Mouse (Mus musculus) midbrain, embryonic 10.5 days (tissue): ENCODE results near the gene Gm10188. TPM values are rescaled to one million over a fixed set of nuclear protein-coding genes. Genes with fewer than 3 reads are reported as not detected.

Experiments
- DNase-seq: peaks from one replicate; pipeline ENCODE4 v3.0.0-alpha.2; 2017; ENCODE audit warnings: low spot score
- H3K27ac ChIP-seq: fragments of 300-500 bp; sonication (generic); replicated peaks from 2 replicates; pipeline ENCODE4 v1.5.1; 2016; ENCODE audit warnings: mild to moderate bottlenecking
- H3K27me3 ChIP-seq: fragments of 300-500 bp; sonication (generic); 2 replicates; pipeline ENCODE4 v1.6.1; 2016; ENCODE audit warnings: low read depth, mild to moderate bottlenecking; ENCODE audit not compliant: poor library complexity, severe bottlenecking
- H3K36me3 ChIP-seq: fragments of 300-500 bp; sonication (generic); 2 replicates; pipeline ENCODE4 v1.6.1; 2016; ENCODE audit warnings: mild to moderate bottlenecking, moderate library complexity
- H3K4me1 ChIP-seq: fragments of 300-500 bp; sonication (generic); 2 replicates; pipeline ENCODE4 v1.6.1; 2016
- H3K4me3 ChIP-seq: fragments of 300-500 bp; sonication (generic); 2 replicates; pipeline ENCODE4 v1.5.1; 2016; ENCODE audit warnings: mild to moderate bottlenecking, moderate library complexity
- H3K9me3 ChIP-seq: fragments of 300-500 bp; sonication (generic); replicated peaks from 2 replicates; pipeline ENCODE4 v1.6.1; 2016; ENCODE audit warnings: mild to moderate bottlenecking
- WGBS: fragments of 180-500 bp; shearing (Covaris S2); methylation state at CpG from one replicate; pipeline ENCODE4 v1.1.7; 2016; 5-methylcytosine and 5-hydroxymethylcytosine counted together
- polyA plus RNA-seq: library from polyadenylated mRNA; unstranded; fragments of >200 nt; fragmentation: Nextera tagmentation; extraction: Ambion mirVana; gene quantifications from 2 replicates; pipeline ENCODE4 v1.2.1, GENCODE M21; 2016

Gene Gm10188
- 0.23 and 0.46 TPM in 2 replicates for polyA plus RNA-seq

DNA sequence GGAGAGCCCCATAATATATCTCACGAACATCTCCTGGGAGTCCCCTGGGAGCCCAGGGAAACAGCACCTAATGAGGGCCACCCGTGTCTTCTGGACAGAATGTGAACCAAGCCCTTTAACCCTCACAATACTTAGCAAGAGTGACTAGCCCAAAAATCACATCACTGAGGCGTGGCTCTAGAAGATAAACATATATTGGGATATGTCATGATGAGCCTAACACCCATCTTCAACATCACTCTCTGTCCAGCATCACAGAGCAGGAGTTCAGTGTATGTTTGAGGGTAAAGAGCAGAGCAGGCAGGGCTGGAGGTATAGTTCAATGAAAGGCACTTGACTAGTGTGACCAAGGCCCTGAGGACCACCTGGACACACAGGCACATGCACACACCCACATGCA lies at the start of gene Gm10188:
Gene Gm10188 (minus strand): TSS at position 101 of the 400 bp plus-strand sequence.
- Histone ChIP-seq H3K4me3 (no peak within 1 kb of the TSS), H3K27ac (no peak within 1 kb of the TSS), H3K9me3 (no peaks in the 10 kb centered on the region), H3K27me3 (peaks cover 36% of the 10 kb centered on the region), H3K4me1 (peaks cover 7% of the 10 kb centered on the region), H3K36me3 (no peaks in the 10 kb centered on the region)
- 89% methylated on average over 3 of the region's 3 CpGs for WGBS
- DNase-seq = no peak

DNA sequence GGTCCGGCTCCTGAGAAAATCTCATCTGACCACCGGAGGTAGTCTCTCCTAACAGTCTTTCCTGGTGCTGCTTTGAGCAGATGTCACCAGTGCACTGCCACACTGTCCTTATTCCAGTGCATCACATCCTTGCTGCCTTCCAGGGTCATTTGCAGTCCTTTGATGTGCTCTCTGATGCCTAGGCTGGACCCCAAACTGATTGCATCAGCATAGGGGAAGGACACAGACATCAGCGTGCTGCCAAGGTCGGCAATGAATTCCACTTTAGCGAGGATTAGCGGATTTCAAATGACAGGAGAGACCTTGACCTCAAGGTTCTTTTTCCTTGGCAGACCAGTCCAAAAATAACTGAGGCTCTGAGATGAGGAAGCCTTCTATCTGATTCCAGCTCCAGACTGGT lies 47.6 kb upstream of the Gm10188 start:
- H3K27me3 ChIP-seq = peaks cover 7% of the 10 kb centered on the region
- H3K4me3 ChIP-seq = no peak overlapping the region
- 85% methylated on average over 6 of the region's 6 CpGs for WGBS
- H3K9me3 ChIP-seq = no peaks in the 10 kb centered on the region
- no peak for DNase-seq
- peaks cover 22% of the 10 kb centered on the region for H3K4me1 ChIP-seq
- H3K27ac ChIP-seq = 0 out of 2 replicates have a peak overlapping the region, but pooled peaks have one; percentile 9
- no peaks in the 10 kb centered on the region for H3K36me3 ChIP-seq

DNA sequence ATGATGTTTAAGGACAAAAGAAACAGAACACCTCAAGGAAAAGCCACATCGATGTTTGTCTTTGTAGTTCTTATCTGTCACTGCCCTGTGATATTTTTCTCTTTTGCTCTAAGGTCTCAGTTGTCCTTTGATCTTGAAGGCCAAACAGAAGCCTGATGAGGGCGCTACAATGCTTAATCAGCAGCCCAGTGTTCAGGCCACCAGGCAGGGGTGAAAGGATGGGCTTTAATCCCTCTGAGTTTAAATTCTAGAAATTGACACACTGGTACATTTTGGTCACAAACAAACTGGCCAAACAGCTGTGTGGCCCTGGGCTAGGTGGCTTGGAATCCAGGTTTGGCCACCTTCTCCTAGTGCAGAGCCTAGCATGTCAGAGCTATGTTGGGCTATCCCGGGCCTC lies 47.1 kb upstream of the Gm10188 start:
- 76% methylated on average over 3 of the region's 3 CpGs for WGBS
- no peak overlapping the region for H3K4me3 ChIP-seq

DNA sequence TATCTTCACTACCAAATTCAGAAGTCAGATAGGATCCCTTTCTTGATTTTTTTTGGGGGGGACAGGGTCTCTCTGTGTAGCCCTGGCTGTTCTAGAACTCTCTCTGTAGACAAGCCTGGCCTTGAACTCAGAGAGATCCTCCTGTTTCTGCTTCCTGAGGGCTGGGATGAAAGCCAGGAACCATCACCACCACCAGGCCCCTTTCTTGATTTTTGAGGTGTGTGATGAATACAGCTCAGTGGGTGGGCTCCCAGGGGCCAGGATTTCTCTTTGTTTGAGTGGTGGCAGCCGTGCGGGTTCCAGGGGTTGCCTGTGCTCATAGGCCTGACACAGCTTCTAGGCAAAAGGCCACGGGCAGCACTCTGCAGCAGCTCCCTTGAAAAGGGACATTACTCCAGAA lies 41.7 kb upstream of the Gm10188 start:
- DNase-seq = no peak
- Histone ChIP-seq H3K4me3 (no peak overlapping the region), H3K27ac (no peak overlapping the region), H3K36me3 (no peaks in the 10 kb centered on the region), H3K4me1 (peaks cover 28% of the 10 kb centered on the region), H3K27me3 (no peaks in the 10 kb centered on the region), H3K9me3 (no peaks in the 10 kb centered on the region)
- whole genome bisulfite sequencing = 83% methylated on average over 3 of the region's 3 CpGs

More for the DNA sequence above, 47.1 kb upstream of the Gm10188 start:
- 0 out of 2 replicates have a peak overlapping the region, but pooled peaks have one; percentile 9 for H3K27ac ChIP-seq
- no peaks in the 10 kb centered on the region for H3K36me3 ChIP-seq
- peaks cover 18% of the 10 kb centered on the region for H3K4me1 ChIP-seq
- peaks cover 5% of the 10 kb centered on the region; the same call in 1 of the 2 replicates for H3K27me3 ChIP-seq
- no peaks in the 10 kb centered on the region for H3K9me3 ChIP-seq
- DNase-seq = no peak

DNA sequence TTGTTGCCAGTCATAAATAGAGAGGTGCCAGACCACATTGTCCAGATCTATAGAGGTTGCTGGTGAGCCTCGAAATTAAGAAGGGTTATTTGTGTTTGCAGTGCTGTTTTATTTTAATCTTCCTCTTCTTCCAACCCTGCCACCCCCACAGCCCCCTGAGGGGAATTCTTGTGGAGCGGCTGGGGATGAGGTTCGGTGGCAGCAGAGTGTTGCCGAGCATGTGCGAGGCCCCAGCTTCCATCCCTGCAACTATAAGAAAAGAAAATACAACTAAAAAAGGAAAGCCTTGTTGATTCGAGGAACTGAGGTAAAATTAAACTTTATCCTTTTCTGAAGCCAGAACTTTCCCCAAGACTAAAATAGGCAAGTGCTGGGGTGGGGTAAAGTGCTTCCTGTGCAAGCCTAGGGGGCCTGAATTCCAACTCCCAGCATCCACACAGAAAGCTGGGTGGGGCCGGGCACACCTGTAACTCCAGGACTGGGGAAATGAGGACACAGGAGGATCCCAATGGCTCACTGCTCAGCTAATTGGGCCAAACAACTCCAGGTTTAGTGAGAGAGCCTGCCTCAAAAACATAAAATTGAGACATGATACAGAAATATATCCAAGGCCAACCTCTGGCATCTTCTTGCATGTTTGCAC lies 39.0 kb upstream of the Gm10188 start:
- WGBS = 77% methylated on average over 7 of the region's 7 CpGs
- no peaks in the 10 kb centered on the region for H3K27me3 ChIP-seq
- no peak overlapping the region for H3K4me3 ChIP-seq
- H3K27ac ChIP-seq = no peak overlapping the region
- DNase-seq = no peak
- no peaks in the 10 kb centered on the region for H3K9me3 ChIP-seq
- H3K4me1 ChIP-seq = peaks cover 46% of the 10 kb centered on the region
- no peaks in the 10 kb centered on the region for H3K36me3 ChIP-seq

DNA sequence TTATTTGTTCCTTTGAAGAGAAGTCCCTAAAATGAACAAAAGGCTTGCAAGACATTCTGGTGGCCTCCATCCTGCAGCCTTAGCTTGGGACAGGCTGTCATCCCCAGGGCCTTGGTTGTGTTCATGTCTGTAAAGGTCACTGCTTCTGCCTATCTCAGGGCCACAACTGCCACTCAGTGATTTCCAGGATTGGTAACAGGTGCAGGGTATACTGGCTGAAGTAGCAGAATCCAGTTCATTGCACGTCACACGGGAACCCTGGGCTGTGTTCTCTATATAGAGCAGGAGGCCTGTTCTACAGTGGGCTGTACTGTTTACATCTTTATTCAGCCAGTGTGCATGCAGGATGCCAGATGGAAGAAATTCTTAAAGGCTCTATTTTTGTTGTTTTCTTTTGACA lies 38.4 kb upstream of the Gm10188 start:
- Histone ChIP-seq H3K4me1 (peaks cover 51% of the 10 kb centered on the region), H3K27me3 (no peaks in the 10 kb centered on the region), H3K27ac (no peak overlapping the region), H3K4me3 (no peak overlapping the region), H3K36me3 (no peaks in the 10 kb centered on the region), H3K9me3 (no peaks in the 10 kb centered on the region)
- DNase-seq = no peak
- 78% methylated on average over 2 of the region's 2 CpGs for WGBS

DNA sequence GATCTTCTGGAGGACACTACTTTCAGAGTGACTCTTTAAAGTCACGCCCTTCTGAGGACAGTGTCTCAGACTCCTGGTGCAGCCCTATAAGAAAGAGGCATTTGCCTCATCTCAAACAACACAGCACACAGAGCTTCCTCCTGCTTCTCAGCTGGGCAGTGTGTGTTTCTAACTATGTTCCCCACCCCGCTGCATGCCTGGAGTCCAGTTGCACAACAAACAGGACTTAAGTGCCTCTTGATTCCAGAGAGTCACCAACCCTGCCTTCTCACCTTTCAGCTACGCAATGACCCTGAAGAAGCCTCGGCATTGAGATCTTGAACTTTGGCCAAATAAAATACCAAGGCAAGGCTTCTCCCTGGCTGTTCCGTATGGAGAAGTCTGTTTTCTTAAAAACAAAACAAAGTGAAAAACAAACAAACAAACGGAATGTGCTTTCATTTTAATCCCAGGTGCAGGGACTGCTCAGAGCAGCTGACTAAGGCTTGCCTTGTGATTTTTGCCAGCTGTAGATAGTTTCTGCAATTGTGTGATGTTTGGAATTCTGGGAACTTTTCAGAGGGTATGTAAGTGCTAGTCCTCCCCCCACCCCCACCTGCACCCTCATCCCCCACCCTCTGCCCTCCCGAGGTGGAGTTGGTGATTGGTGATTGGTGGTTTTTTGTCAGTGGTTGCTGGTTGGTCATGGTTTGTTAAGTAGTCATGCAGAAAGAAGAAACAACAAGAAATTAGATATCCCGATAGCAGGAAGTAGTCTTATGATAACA lies 37.4 kb upstream of the Gm10188 start:
- Histone ChIP-seq H3K36me3 (no peaks in the 10 kb centered on the region), H3K9me3 (no peaks in the 10 kb centered on the region), H3K4me3 (no peak overlapping the region), H3K4me1 (peaks cover 52% of the 10 kb centered on the region), H3K27ac (no peak overlapping the region), H3K27me3 (no peaks in the 10 kb centered on the region)
- no peak for DNase-seq
- 71% methylated on average over 8 of the region's 8 CpGs for WGBS

DNA sequence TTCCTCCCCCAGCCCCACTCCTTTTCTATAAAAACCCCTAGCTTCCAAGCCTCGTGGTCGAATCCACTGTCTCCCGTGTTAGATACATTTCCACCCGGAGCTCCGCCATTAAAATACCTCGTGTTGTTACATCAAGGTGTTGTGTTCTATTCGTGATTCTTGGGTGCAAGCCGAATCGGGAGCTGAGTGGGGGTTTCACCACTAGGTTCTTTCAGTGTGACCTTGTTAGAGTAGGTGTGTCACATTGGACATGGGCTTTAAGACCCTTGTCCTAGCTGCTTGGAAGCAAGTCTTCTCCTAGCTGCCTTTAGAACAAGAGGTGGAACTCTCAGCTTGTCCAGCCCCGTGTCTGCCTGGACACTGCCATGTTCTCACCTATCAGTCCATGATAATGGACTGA lies 36.4 kb upstream of the Gm10188 start:
- 91% methylated on average over 10 of the region's 10 CpGs for WGBS
- no peak overlapping the region for H3K27ac ChIP-seq
- H3K36me3 ChIP-seq = no peaks in the 10 kb centered on the region
- no peak overlapping the region for H3K4me3 ChIP-seq
- no peak for DNase-seq
- H3K9me3 ChIP-seq = no peaks in the 10 kb centered on the region
- H3K27me3 ChIP-seq = no peaks in the 10 kb centered on the region
- peaks cover 52% of the 10 kb centered on the region for H3K4me1 ChIP-seq

DNA sequence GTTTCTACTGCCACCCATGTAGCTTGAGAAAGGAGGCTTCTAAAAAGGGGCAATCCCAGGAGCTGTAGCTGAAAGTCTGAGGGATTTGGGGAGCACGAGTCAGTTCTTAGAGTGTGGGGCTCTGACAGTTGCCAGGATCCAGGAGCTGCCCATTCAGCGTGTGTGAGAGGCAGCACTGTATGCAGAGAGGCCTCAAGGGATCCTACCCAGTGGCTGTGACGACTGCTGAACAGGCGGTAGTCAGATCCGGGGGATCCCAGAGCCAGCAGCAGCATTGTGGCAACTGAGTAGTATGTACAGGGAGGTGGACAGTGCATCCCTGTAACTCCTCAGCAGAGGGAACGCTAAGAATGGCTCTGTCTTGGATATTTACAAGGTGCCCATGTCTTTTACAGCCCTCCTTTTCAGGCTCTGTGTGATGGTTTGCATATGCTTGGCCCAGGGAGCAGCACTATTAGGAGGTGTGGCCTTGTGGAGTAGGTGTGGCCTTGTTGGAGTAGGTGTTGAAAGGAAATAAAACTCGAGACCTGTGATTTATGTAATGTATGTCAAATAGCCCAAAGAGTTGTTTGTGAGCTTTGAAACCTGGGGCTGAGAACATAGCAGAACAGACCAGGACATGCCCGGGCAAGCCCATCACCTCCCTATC lies 35.8 kb upstream of the Gm10188 start:
- no peak for DNase-seq
- no peak overlapping the region for H3K4me3 ChIP-seq
- H3K4me1 ChIP-seq = peaks cover 52% of the 10 kb centered on the region
- peak overlapping the region; percentile 52 for H3K27ac ChIP-seq
- 81% methylated on average over 8 of the region's 8 CpGs for WGBS
- no peaks in the 10 kb centered on the region for H3K36me3 ChIP-seq
- H3K9me3 ChIP-seq = no peaks in the 10 kb centered on the region
- no peaks in the 10 kb centered on the region for H3K27me3 ChIP-seq

DNA sequence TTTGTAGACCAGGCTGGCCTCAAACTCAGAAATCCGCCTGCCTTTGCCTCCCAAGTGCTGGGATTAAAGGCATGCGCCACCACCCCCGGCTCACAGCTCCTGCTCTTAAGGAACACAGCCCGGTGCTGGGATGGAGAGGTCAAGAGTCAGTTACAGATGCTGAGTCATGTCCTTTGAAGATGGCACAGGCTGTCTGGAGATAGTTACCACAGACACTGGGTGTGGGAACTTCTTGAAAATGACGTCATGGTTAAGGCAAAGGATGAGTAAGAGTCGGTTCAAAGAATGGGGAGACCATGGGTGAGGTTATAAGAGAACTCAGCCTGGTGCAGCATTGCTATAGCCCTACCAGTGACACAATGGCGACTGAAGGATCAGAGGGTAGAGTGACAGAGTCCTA lies 35.0 kb upstream of the Gm10188 start:
- H3K4me3 ChIP-seq = no peak overlapping the region
- H3K9me3 ChIP-seq = no peaks in the 10 kb centered on the region
- no peaks in the 10 kb centered on the region for H3K27me3 ChIP-seq
- H3K36me3 ChIP-seq = no peaks in the 10 kb centered on the region
- no peak for DNase-seq
- WGBS = 65% methylated on average over 7 of the region's 7 CpGs
- H3K27ac ChIP-seq = 0 out of 2 replicates have a peak overlapping the region, but pooled peaks have one; percentile 3
- peaks cover 49% of the 10 kb centered on the region for H3K4me1 ChIP-seq

DNA sequence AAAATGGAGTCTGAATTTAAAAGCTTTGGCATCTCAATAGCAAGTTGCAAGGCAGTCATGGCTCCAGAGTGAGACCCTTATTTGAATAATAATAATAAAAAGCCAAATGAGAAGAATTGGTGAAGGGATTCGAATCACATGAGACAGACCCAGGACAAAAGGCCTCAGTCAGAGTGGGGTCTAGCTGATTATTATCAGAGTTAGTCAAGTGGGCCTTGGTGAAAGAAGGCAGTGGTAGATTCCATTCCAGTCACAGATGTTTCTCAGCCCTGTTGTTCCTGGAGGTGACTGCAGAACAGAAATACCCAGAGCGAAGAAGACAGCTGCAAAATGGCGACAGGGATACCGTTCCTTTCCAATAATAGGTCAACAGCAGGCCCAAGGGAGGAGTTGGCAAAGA lies 34.1 kb upstream of the Gm10188 start:
- Histone ChIP-seq H3K4me1 (peaks cover 42% of the 10 kb centered on the region), H3K36me3 (no peaks in the 10 kb centered on the region), H3K4me3 (no peak overlapping the region), H3K27me3 (no peaks in the 10 kb centered on the region), H3K27ac (no peak overlapping the region; the same call in 1 of the 2 replicates), H3K9me3 (no peaks in the 10 kb centered on the region)
- no peak for DNase-seq
- 87% methylated on average over 4 of the region's 4 CpGs for WGBS

DNA sequence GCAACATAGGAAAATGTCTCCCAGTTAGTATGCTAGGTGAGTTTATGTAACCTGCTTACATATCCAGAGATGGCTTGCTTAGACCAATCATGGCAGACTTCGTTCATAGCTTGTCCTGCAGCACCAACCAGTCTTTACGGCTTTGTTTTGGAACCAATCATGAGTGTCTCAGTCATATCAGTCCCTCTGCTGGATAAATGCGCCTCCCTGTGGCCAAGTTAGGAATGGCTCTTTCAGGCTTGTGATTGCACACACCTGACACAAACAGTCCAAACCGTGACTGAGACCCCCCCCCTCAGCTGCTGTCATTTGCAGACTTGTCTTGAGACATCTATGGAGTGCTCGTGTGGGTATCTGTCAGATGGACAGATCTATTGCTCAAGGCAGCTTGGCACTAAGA lies 31.5 kb upstream of the Gm10188 start:
- no peaks in the 10 kb centered on the region for H3K9me3 ChIP-seq
- no peaks in the 10 kb centered on the region for H3K27me3 ChIP-seq
- H3K4me1 ChIP-seq = peaks cover 30% of the 10 kb centered on the region
- H3K4me3 ChIP-seq = no peak overlapping the region
- H3K27ac ChIP-seq = no peak overlapping the region
- no peaks in the 10 kb centered on the region for H3K36me3 ChIP-seq
- no peak for DNase-seq
- WGBS = 76% methylated on average over 5 of the region's 5 CpGs

DNA sequence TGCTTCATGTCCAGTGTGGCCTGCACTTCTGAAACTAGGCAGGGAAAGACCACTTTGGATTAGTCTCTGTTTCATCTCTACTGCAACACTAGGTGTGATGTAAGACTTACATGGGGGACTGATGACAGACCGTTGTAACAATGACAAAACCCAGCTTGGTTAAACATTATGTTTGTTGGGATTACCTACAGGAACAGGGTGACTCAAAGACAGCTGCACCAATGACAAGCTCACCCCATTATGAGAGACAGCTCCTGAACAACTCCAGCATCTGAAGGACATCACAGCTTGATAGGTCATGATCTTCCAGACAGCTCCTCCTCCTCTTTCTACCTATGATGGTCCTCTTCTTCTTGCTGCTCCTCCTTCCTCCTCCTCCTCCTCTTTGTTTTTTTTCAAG lies 30.8 kb upstream of the Gm10188 start:
- Histone ChIP-seq H3K36me3 (no peaks in the 10 kb centered on the region), H3K4me1 (peaks cover 32% of the 10 kb centered on the region), H3K9me3 (no peaks in the 10 kb centered on the region), H3K4me3 (no peak overlapping the region), H3K27me3 (no peaks in the 10 kb centered on the region), H3K27ac (no peak overlapping the region)
- DNase-seq = no peak
- 88% methylated on average over 1 of the region's 1 CpGs for WGBS
